Mouse (Mus musculus): ENCODE measurements around the gene Fibcd1. TPM values are rescaled to one million over a fixed set of nuclear protein-coding genes. Genes with fewer than 3 reads are reported as not detected.
A peak's percentile ranks its signal among the peaks of the same experiment; 100 is the strongest.

The Fibcd1 gene
- 100 to 1,000 TPM; 115 to 137 TPM for total RNA-seq (2021)

- DNase-seq (ENCODE audit: extremely low spot score in 1 of 2, low spot score in 1 of 2), result no peak
These were observed at the start of gene Fibcd1 for GRCm38 (mm10) chr2:31845896-31846691. Gene Fibcd1 (minus strand): TSS chr2:31846005.

DNA sequence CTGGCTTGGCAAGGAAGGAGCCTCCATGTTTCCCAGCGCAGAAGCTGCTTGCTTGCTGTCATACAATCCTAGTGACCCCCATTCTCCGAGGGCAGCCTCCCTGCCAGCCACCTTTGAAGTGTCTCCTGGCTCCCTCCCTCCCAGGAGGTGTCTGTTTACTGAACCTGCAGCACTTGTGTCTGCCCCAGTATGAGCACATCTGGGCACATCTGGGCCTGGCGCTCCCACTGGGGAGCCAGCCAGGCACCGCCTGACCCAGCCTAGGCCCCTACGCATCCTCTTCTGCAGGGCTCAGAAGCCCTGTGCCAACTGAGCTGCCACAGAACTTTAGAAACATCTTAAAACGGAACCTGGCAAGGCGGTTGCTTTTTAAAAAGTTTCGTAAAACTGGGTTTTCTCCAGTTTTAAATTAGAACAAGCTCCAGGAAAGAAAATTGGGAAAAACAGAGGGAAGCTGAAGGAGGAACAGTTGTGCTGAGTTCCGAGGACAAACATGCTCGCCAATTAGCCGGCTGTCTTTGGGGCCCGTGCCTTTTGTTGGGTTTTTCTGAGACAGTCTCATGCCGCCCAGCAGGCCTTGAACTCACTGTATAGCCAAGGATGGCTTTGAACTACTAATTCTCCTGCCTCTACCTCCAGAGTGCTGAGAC, 48.5 kb upstream of the Fibcd1 start:
- DNase-seq (ENCODE audit: extremely low spot score in 1 of 2, low spot score in 1 of 2), result no peak

GRCm38 (mm10) chr2:31893110-31893669, 47.4 kb upstream of the Fibcd1 start:
- DNase-seq (ENCODE audit: extremely low spot score in 1 of 2, low spot score in 1 of 2), result no peak

- no peak for DNase-seq (ENCODE audit: extremely low spot score in 1 of 2, low spot score in 1 of 2)
These were observed 45.4 kb upstream of the Fibcd1 start for GRCm38 (mm10) chr2:31891219-31891618.

DNA sequence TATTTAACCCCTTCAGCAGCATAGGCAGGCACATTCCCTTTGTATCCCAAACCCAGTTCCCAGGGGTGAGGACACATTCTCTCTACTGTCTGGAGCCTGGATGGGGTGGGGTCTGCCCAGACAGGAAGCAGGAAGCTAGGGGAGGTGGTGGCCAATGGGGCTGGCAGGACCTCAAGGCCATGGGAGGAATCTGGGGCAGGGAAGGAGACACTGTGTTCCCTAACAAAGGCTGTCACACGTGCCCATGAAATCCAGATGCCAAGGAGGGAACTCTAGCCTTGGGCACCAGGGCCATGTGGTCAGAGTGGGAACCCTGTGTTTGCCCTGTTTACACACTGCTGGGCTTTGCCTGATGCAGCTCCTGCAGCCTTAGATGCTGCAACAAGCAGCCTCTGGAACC, 43.1 kb upstream of the Fibcd1 start:
- DNase-seq (ENCODE audit: extremely low spot score in 1 of 2, low spot score in 1 of 2), result no peak

DNA sequence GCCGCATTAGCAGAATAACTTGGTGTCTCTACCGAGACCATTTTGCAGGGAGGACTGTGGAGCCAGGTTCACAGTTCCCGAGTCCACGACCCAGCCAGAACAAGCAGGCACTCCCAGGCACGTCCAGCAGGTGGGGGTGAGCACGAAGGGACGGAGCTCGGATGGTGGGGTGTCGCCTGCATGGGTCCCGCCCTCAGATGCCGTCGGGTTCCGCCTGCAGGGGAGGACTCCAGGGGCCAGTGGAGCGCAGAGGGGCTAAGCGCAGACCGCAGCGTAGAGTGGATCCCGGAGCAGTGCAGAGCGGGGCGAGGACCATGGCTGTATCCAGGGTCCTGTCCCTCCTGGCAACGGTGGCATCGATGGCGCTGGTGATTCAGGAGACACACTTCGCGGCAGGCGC, 41.2 kb upstream of the Fibcd1 start, which contains the start of gene Lamc3:
Lamc3 (plus strand) TSS at position 262 of the 400 bp plus-strand sequence.
- no peak for DNase-seq (ENCODE audit: extremely low spot score in 1 of 2, low spot score in 1 of 2)

- peak in 1 of 2 experiments; percentile 68 for DNase-seq (ENCODE audit: extremely low spot score in 1 of 2, low spot score in 1 of 2)
These were observed 39.0 kb upstream of the Fibcd1 start for GRCm38 (mm10) chr2:31884806-31885205.

GRCm38 (mm10) chr2:31883061-31883460, 37.3 kb upstream of the Fibcd1 start:
- DNase-seq (ENCODE audit: extremely low spot score in 1 of 2, low spot score in 1 of 2), result no peak

DNA sequence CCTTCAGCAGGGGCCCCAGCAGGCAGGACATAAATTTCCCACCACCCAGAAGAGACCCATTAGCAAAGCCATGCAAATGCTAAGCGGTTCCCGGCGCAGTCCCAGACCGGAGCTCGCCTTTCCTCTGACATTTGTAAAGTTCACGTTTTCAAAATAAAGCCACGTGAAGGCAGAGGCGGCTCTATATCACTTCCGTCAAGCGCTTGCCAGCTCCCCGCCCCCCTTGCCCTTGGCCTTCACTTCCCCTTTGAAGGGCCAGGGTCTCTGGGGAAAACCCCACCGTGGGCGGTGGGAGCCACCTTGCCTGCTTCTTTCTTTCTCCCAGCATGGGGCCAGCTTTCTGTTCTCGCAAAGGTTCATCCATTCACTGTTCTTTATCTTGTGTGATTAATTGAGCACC, 35.1 kb upstream of the Fibcd1 start:
- DNase-seq (ENCODE audit: extremely low spot score in 1 of 2, low spot score in 1 of 2), result no peak

- DNase-seq (ENCODE audit: extremely low spot score in 1 of 2, low spot score in 1 of 2), result no peak
These were observed 32.8 kb upstream of the Fibcd1 start for GRCm38 (mm10) chr2:31878610-31879009.

DNA sequence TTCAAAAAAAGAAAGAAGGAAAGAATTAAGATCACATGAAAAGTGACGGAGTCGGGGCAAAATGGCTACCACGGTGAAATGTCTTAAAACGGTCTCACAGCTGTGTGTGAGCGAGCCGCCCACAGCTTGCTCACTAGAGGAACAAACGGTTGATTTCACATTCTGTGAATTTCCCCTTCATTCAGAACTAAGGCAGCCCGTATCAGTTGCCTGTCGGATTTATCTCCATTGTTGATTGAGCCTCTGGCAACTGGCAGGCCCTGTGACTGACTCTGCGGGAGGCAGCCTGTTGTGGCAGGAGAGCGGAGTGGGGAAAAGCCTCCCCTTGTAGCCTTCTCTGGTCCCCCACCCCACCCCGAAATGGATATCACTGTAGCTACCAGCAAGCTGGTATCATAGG, 30.6 kb upstream of the Fibcd1 start:
- DNase-seq (ENCODE audit: extremely low spot score in 1 of 2, low spot score in 1 of 2), result no peak

DNA sequence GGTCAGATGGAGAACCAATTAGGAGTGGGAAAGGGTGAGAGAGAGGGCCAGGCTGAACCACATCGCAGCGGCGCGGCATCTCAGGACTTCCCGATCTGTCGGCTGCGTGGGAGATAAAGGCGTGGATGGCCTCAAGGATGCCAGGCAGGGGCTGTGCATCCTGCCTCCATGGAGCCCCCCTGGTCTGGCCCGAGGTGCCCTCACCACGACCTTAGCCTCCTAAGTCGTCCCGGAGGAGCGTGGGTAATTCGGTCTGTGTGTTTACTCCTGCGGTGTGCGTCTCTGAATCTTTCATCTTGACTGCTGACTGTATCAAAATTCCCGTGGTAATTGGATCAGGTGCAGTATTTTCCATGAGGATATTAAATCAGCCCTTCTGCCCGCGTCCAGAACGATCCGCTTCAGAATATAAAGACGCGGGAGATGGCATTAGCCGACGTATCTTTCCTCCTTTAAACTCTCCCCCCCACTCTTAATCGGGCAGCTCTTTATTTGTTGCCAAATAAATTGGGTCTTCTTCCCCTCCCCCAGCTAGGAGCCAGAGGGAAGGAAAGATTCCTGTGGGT, 28.6 kb upstream of the Fibcd1 start:
- no peak for DNase-seq (ENCODE audit: extremely low spot score in 1 of 2, low spot score in 1 of 2)

- DNase-seq (ENCODE audit: extremely low spot score in 1 of 2, low spot score in 1 of 2), result no peak
These were observed 24.9 kb upstream of the Fibcd1 start for GRCm38 (mm10) chr2:31870683-31871082.

DNA sequence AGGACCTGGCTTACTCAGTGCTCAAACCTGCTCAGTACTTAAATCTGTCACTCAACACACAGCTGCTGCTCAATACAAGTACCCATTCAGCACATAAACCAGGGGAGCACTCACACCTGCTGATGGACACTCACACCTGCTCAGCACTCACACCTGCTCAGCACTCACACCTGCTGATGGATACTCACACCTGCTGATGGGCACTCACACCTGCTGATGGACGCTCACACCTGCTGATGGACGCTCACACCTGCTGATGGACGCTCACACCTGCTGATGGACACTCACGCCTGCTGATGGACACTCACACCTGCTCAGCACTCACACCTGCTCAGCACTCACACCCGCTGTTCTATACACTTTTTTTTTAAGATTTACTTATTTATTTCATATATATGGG, 23.9 kb upstream of the Fibcd1 start:
- DNase-seq (ENCODE audit: extremely low spot score in 1 of 2, low spot score in 1 of 2), result no peak

GRCm38 (mm10) chr2:31868538-31869164, 22.8 kb upstream of the Fibcd1 start:
- no peak for DNase-seq (ENCODE audit: extremely low spot score in 1 of 2, low spot score in 1 of 2)

DNA sequence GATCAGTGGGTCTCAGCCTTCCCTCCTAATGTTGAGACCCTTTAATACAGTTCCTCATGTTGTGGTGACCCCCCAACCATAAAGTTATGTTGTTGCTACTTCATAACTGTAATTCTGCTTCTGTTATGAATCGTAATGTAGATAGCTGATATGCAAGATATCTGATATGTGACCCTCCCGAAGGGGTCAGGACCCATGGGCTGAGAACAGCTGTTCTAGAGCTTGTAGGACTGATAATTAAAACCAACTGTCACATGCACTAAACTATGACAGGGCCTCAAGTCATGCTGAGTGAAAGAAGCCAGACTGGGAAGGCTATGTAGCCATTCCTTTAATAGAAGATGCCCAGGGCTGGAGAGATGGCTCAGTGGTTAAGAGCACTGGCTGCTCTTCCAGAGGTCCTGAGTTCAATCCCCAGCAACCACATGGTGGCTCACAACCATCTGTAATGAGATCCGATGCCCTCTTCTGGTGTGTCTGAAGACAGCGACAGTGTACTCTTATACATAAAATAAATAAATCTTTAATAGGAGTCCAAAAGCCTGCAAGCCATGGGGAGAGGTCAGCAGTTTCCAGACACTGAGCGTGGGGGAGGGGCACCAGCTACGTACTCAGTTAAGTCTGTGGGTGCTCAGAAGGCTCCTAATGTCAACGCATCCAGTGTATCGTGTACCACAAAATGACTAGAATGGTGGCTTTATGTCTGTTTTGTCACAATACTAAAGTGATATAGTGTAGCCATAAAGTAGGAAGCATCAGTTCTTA, 22.1 kb upstream of the Fibcd1 start:
- DNase-seq (ENCODE audit: extremely low spot score in 1 of 2, low spot score in 1 of 2), result no peak

DNA sequence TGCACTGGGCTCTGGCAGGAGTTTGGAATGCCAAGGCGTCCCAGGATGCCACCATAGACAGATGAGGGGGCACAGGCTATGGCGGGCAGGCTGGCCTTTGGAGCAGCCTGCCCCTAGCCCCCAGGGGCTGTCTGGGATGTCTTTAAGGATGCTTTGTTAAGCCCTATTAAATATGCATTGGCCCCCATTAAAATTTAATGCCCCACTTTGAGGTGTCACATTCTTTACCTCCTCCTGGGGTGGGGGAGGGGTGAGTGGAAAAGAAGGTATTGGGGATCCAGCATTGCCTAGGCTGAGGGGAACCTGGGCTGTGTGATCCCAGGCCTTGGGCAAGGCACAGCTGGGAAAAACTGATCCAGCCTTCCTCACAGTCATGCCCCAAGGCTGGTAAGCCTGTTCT, 20.0 kb upstream of the Fibcd1 start:
- no peak for DNase-seq (ENCODE audit: extremely low spot score in 1 of 2, low spot score in 1 of 2)

- no peak for DNase-seq (ENCODE audit: extremely low spot score in 1 of 2, low spot score in 1 of 2)
These were observed 19.5 kb upstream of the Fibcd1 start for GRCm38 (mm10) chr2:31865322-31865721.

DNA sequence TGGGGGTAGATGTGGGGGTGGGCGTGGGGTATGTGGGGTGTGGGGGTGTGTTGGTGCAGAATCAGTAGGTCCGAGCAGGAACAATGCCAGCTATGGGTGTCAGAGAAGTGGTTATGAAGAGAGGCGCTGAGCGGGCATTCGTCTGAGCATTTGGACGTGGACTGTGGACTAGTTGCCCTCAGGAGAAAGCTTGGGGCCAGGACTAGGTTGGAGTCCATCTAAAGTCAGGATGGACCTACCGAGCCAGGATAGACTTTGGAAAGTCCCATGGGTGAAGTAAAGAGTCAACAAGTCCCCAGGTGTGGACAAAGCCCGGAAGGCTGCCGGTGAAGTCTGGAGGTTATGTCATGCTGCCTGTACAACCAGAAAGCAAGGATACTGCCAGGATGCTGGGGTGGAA, 19.1 kb upstream of the Fibcd1 start:
- no peak for DNase-seq (ENCODE audit: extremely low spot score in 1 of 2, low spot score in 1 of 2)

DNA sequence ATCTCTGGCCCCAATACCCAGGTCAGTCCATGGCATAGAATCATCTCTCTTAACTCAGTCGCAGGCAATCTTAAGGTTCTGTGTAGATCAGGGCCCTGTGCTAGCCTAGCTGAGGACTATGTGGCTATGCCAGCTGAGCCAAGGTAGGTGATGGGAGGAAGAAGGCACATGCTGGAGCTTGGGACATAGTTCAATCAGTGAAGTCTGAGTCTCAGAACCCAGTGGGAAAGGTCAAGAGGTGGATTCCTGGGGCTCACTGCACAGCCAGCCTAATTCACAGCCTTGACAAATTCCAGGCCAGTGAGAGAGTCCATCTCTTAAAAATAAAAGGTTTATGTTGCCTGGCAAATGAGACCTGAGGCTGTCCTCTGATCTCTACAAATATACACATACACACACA, 18.0 kb upstream of the Fibcd1 start:
- DNase-seq (ENCODE audit: extremely low spot score in 1 of 2, low spot score in 1 of 2), result no peak
